In genomic region chr8:74980711-74981062, GRCm38 (mm10) we compare ENCODE assay signal across 9 mouse cellular contexts. TPM values are rescaled to one million over a fixed set of nuclear protein-coding genes. Genes with fewer than 3 reads are reported as not detected.
DNase-seq lines count a peak whose midpoint lies in the region; ATAC-seq and TF ChIP-seq lines count a peak whose summit lies in the region.
"Had no signal": no experiment of that assay in that cellular context is flagged by ENCODE, and none has a peak within 500 bp of the region (broad histone marks: within the 10 kb centered on the region; RNA-seq: fewer than 3 reads in every experiment).

No protein-coding gene starts in this region.

- H3K9ac ChIP-seq in heart, postnatal 0 days (replicated peaks; ENCODE audit: low read depth, low read length): no peak overlapping the region
- no peak overlapping the region for H3K9ac ChIP-seq in intestine, embryonic 16.5 days (ENCODE audit: low read depth, low read length)
- H3K9ac ChIP-seq in limb, embryonic 11.5 days (ENCODE audit: low read length): no peak overlapping the region
- H3K9ac ChIP-seq in midbrain, postnatal 0 days (replicated peaks; ENCODE audit: low read length, poor library complexity, severe bottlenecking): no peak overlapping the region
- H3K9ac ChIP-seq in stomach, embryonic 15.5 days: no peak overlapping the region
- H3K9ac ChIP-seq: neural tube, embryonic 13.5 days had no signal

- no peaks in the 10 kb centered on the region for H3K27me3 ChIP-seq in heart, postnatal 0 days (ENCODE audit: control insufficient read depth, insufficient read depth, low read length)
- H3K27me3 ChIP-seq in intestine, embryonic 16.5 days (replicated peaks; ENCODE audit: control insufficient read depth, insufficient read depth, low read length): no peaks in the 10 kb centered on the region
- no peaks in the 10 kb centered on the region for H3K27me3 ChIP-seq in limb, embryonic 11.5 days (ENCODE audit: control insufficient read depth, insufficient read depth, low read length)
- H3K27me3 ChIP-seq in midbrain, postnatal 0 days (ENCODE audit: insufficient read depth, low read length): no peaks in the 10 kb centered on the region
- no peaks in the 10 kb centered on the region for H3K27me3 ChIP-seq in stomach, embryonic 15.5 days (replicated peaks)

- no peaks in the 10 kb centered on the region for H3K36me3 ChIP-seq in heart, postnatal 0 days (replicated peaks; ENCODE audit: control insufficient read depth, insufficient read depth, low read length)
- no peaks in the 10 kb centered on the region for H3K36me3 ChIP-seq in intestine, embryonic 16.5 days (ENCODE audit: control insufficient read depth, insufficient read depth, low read length)
- H3K36me3 ChIP-seq in limb, embryonic 11.5 days (ENCODE audit: control insufficient read depth, insufficient read depth, low read length): no peaks in the 10 kb centered on the region
- no peaks in the 10 kb centered on the region for H3K36me3 ChIP-seq in midbrain, postnatal 0 days (ENCODE audit: insufficient read depth, low read length)
- H3K36me3 ChIP-seq in stomach, embryonic 15.5 days: no peaks in the 10 kb centered on the region
- H3K36me3 ChIP-seq: neural tube, embryonic 13.5 days had no signal

- H3K27ac ChIP-seq in heart, postnatal 0 days (ENCODE audit: low read depth): no peak overlapping the region
- H3K27ac ChIP-seq in intestine, embryonic 16.5 days (ENCODE audit: low read length): no peak overlapping the region
- no peak overlapping the region for H3K27ac ChIP-seq in limb, embryonic 11.5 days (replicated peaks; ENCODE audit: low read depth, low read length)
- H3K27ac ChIP-seq in midbrain, postnatal 0 days (ENCODE audit: low read depth, low read length): no peak overlapping the region
- H3K27ac ChIP-seq in stomach, embryonic 15.5 days: no peak overlapping the region
- H3K27ac ChIP-seq: neural tube, embryonic 13.5 days had no signal

- peak; percentile 75 for TF ChIP-seq CTCF in heart, postnatal 0 days (IDR thresholded peaks at IDR 0.05; ENCODE audit: low read depth)
- peak; percentile 90 for TF ChIP-seq CTCF in midbrain, postnatal 0 days (IDR thresholded peaks at IDR 0.05)

- DNase-seq in heart, postnatal 0 days (ENCODE audit: low spot score): peak; percentile 28
- DNase-seq in heart, adult 11 months: no peak
- peak; percentile 48 for DNase-seq in adrenal gland, postnatal 25 days
- peak; percentile 74 for DNase-seq in limb, embryonic 11.5 days (ENCODE audit: low spot score)
- peak; percentile 70 for DNase-seq in midbrain, postnatal 0 days (ENCODE audit: low spot score)

- H3K4me3 ChIP-seq in heart, postnatal 0 days (ENCODE audit: low read depth, low read length): no peak overlapping the region
- no peak overlapping the region for H3K4me3 ChIP-seq in intestine, embryonic 16.5 days (ENCODE audit: low read length)
- H3K4me3 ChIP-seq in limb, embryonic 11.5 days (ENCODE audit: low read depth, low read length): no peak overlapping the region
- H3K4me3 ChIP-seq in midbrain, postnatal 0 days (ENCODE audit: low read depth, low read length): no peak overlapping the region
- no peak overlapping the region for H3K4me3 ChIP-seq in stomach, embryonic 15.5 days (replicated peaks)
- H3K4me3 ChIP-seq: neural tube, embryonic 13.5 days had no signal

- no peak overlapping the region for H3K4me2 ChIP-seq in heart, postnatal 0 days (ENCODE audit: low read depth, low read length)
- no peak overlapping the region for H3K4me2 ChIP-seq in intestine, embryonic 16.5 days (ENCODE audit: low read depth, low read length)
- H3K4me2 ChIP-seq in limb, embryonic 11.5 days (ENCODE audit: low read depth, severe bottlenecking): no peak overlapping the region
- no peak overlapping the region for H3K4me2 ChIP-seq in midbrain, postnatal 0 days (ENCODE audit: low read depth, low read length, poor library complexity, severe bottlenecking)
- no peak overlapping the region for H3K4me2 ChIP-seq in stomach, embryonic 15.5 days
- H3K4me2 ChIP-seq: neural tube, embryonic 13.5 days had no signal

- no peak; the same call in 1 of the 2 replicates for ATAC-seq in heart, postnatal 0 days (ENCODE audit: insufficient read depth, low read depth)
- ATAC-seq in erythroblast, adult 5-6 weeks (replicated peaks; ENCODE audit: low FRiP score, poor library complexity, severe bottlenecking): peak; percentile 87
- peak; percentile 52 for ATAC-seq in intestine, embryonic 16.5 days
- ATAC-seq in limb, embryonic 11.5 days (ENCODE audit: insufficient number of reproducible peaks, low FRiP score, low TSS enrichment, low read depth): no peak
- ATAC-seq in midbrain, postnatal 0 days (ENCODE audit: low FRiP score): peak; percentile 67; the same call in 1 of the 2 replicates
- peak; percentile 53; the same call in 1 of the 2 replicates for ATAC-seq in stomach, embryonic 15.5 days (ENCODE audit: insufficient read depth, low FRiP score, low read depth)

- no peaks in the 10 kb centered on the region for H3K9me3 ChIP-seq in heart, postnatal 0 days (replicated peaks; ENCODE audit: control insufficient read depth, low read length)
- H3K9me3 ChIP-seq in intestine, embryonic 16.5 days (ENCODE audit: control insufficient read depth, low read length): 0 out of 2 replicates have a peak, but pooled peaks cover 2% of the 10 kb centered on the region
- H3K9me3 ChIP-seq in limb, embryonic 11.5 days (ENCODE audit: control insufficient read depth, low read length): no peaks in the 10 kb centered on the region
- no peaks in the 10 kb centered on the region for H3K9me3 ChIP-seq in midbrain, postnatal 0 days (ENCODE audit: low read length)
- no peaks in the 10 kb centered on the region for H3K9me3 ChIP-seq in stomach, embryonic 15.5 days
- H3K9me3 ChIP-seq: neural tube, embryonic 13.5 days had no signal

- H3K4me1 ChIP-seq in heart, postnatal 0 days (ENCODE audit: control insufficient read depth, insufficient read depth): no peaks in the 10 kb centered on the region
- H3K4me1 ChIP-seq in intestine, embryonic 16.5 days (ENCODE audit: control insufficient read depth, insufficient read depth, low read length): no peaks in the 10 kb centered on the region
- no peaks in the 10 kb centered on the region for H3K4me1 ChIP-seq in limb, embryonic 11.5 days (ENCODE audit: control insufficient read depth, insufficient read depth, low read length)
- H3K4me1 ChIP-seq in midbrain, postnatal 0 days (ENCODE audit: insufficient read depth, low read length): no peaks in the 10 kb centered on the region
- H3K4me1 ChIP-seq in stomach, embryonic 15.5 days: no peaks in the 10 kb centered on the region
- H3K4me1 ChIP-seq: neural tube, embryonic 13.5 days had no signal

- 2% methylated on average over 5 of the region's 5 CpGs for WGBS in heart, postnatal 0 days
- 1% methylated on average over 5 of the region's 5 CpGs for WGBS in intestine, embryonic 16.5 days
- 1% methylated on average over 5 of the region's 5 CpGs for WGBS in limb, embryonic 11.5 days
- 4% methylated on average over 5 of the region's 5 CpGs for WGBS in midbrain, postnatal 0 days
- WGBS in stomach, embryonic 15.5 days: 4% methylated on average over 5 of the region's 5 CpGs

- TF ChIP-seq EP300 in heart, postnatal 0 days (IDR thresholded peaks at IDR 0.05; ENCODE audit: low read depth): no peak

RNA-seq across cellular contexts. Expression of gene Hmgxb4, which starts 12.5 kb away (rescaled TPM):
- total RNA-seq in heart, postnatal 0 days (2014; rRNA removed; ENCODE audit: low replicate concordance): 17.0 and 23.7 TPM in 2 replicates
- polyA plus RNA-seq in heart, postnatal 0 days (2015; fragmentation: Nextera tagmentation; extraction: Ambion mirVana): 9.0 and 10.2 TPM in 2 replicates
- 27.3 and 34.5 TPM in 2 replicates for total RNA-seq in adrenal gland, postnatal 25 days (2021)
- total RNA-seq in erythroblast, adult 5-6 weeks (2015; ENCODE audit: low replicate concordance): 14.8 and 21.1 TPM in 2 replicates
- 11.8 and 43.7 TPM in 2 replicates for total RNA-seq in erythroblast, adult 5-6 weeks (2017; ENCODE audit: low replicate concordance)
- polyA plus RNA-seq in intestine, embryonic 16.5 days (2015; fragmentation: Nextera tagmentation; extraction: Ambion mirVana): 21.4 and 22.9 TPM in 2 replicates
- 49.7 and 49.9 TPM in 2 replicates for polyA plus RNA-seq in limb, embryonic 11.5 days (2014; fragmentation: Nextera tagmentation; extraction: Ambion mirVana)
- total RNA-seq in midbrain, postnatal 0 days (2014; rRNA removed): 48.5 and 60.1 TPM in 2 replicates
- polyA plus RNA-seq in midbrain, postnatal 0 days (2015; fragmentation: Nextera tagmentation; extraction: Ambion mirVana): 27.6 and 29.6 TPM in 2 replicates
- 26.0 and 29.2 TPM in 2 replicates for polyA plus RNA-seq in stomach, embryonic 15.5 days (2015; fragmentation: Nextera tagmentation; extraction: Ambion mirVana)

RNA-seq across cellular contexts. Expression of gene Tom1, which starts 52.8 kb away (rescaled TPM):
- 56.1 and 110 TPM in 2 replicates for total RNA-seq in heart, postnatal 0 days (2014; rRNA removed; ENCODE audit: low replicate concordance)
- polyA plus RNA-seq in heart, postnatal 0 days (2015; fragmentation: Nextera tagmentation; extraction: Ambion mirVana): 68.7 and 75.8 TPM in 2 replicates
- 36.1 and 45.9 TPM in 2 replicates for total RNA-seq in adrenal gland, postnatal 25 days (2021)
- total RNA-seq in erythroblast, adult 5-6 weeks (2015; ENCODE audit: low replicate concordance): 11.7 and 14.8 TPM in 2 replicates
- total RNA-seq in erythroblast, adult 5-6 weeks (2017; ENCODE audit: low replicate concordance): 8.1 and 19.8 TPM in 2 replicates
- polyA plus RNA-seq in intestine, embryonic 16.5 days (2015; fragmentation: Nextera tagmentation; extraction: Ambion mirVana): 44.9 and 47.7 TPM in 2 replicates
- 30.1 and 35.0 TPM in 2 replicates for polyA plus RNA-seq in limb, embryonic 11.5 days (2014; fragmentation: Nextera tagmentation; extraction: Ambion mirVana)
- total RNA-seq in midbrain, postnatal 0 days (2014; rRNA removed): 43.8 and 48.7 TPM in 2 replicates
- 47.1 and 48.2 TPM in 2 replicates for polyA plus RNA-seq in midbrain, postnatal 0 days (2015; fragmentation: Nextera tagmentation; extraction: Ambion mirVana)
- polyA plus RNA-seq in stomach, embryonic 15.5 days (2015; fragmentation: Nextera tagmentation; extraction: Ambion mirVana): 23.5 and 28.4 TPM in 2 replicates

Comparison
In these comparisons a context has a peak if more than half of its experiments do, and no peak if none do; other contexts are left out.
1. ATAC-seq: peak in erythroblast, adult 5-6 weeks (single experiment), intestine, embryonic 16.5 days (single experiment), midbrain, postnatal 0 days (single experiment) and stomach, embryonic 15.5 days (single experiment); none in heart, postnatal 0 days (single experiment) and limb, embryonic 11.5 days (single experiment).